Mouse (Mus musculus) liver, postnatal 0 days (tissue): ENCODE data around the gene Ermap. TPM values are rescaled to one million over a fixed set of nuclear protein-coding genes. Genes with fewer than 3 reads are reported as not detected.

Source experiments
- ATAC-seq: fragments of 200-750 bp; cut with Nextera tagmentation; 2 replicates; pipeline ENCODE4 v1.8.0; 2017; ENCODE audit warnings: mild to moderate bottlenecking, moderate library complexity
- DNase-seq: peaks from one replicate; pipeline ENCODE4 v3.0.0-alpha.2; 2016
- H3K27ac ChIP-seq: fragments of 300-500 bp; sonication (generic); 2 replicates; pipeline ENCODE4 v1.5.1; 2014; ENCODE audit warnings: antibody characterized with exemption, moderate library complexity, mild to moderate bottlenecking, low read depth
- H3K27me3 ChIP-seq: fragments of 300-500 bp; sonication (generic); 2 replicates; pipeline ENCODE4 v1.6.1; 2014; ENCODE audit warnings: low read length, control low read depth, mixed read lengths; ENCODE audit not compliant: insufficient read depth
- H3K36me3 ChIP-seq: fragments of 300-500 bp; sonication (generic); replicated peaks from 2 replicates; pipeline ENCODE4 v1.6.1; 2014; ENCODE audit warnings: mild to moderate bottlenecking, control low read depth, low read length, moderate library complexity, mixed read lengths; ENCODE audit not compliant: insufficient read depth
- H3K4me1 ChIP-seq: fragments of 300-500 bp; sonication (generic); 2 replicates; pipeline ENCODE4 v1.6.1; 2014; ENCODE audit warnings: antibody characterized with exemption, mild to moderate bottlenecking, control low read depth; ENCODE audit not compliant: insufficient read depth
- H3K4me2 ChIP-seq: fragments of 300-500 bp; sonication (generic); 2 replicates; pipeline ENCODE4 v1.6.1; 2014; ENCODE audit warnings: low read depth, mild to moderate bottlenecking, low read length, moderate library complexity, mixed read lengths
- H3K4me3 ChIP-seq: fragments of 300-500 bp; sonication (generic); 2 replicates; pipeline ENCODE4 v1.5.1; 2014; ENCODE audit warnings: low read depth, low read length
- H3K9ac ChIP-seq: fragments of 300-500 bp; sonication (generic); replicated peaks from 2 replicates; pipeline ENCODE4 v1.6.1; 2014; ENCODE audit warnings: mild to moderate bottlenecking, moderate library complexity
- H3K9me3 ChIP-seq: fragments of 300-500 bp; sonication (generic); 2 replicates; pipeline ENCODE4 v1.6.1; 2016; ENCODE audit warnings: mild to moderate bottlenecking, control low read depth, low read length, mixed read lengths
- CTCF ChIP-seq: sonication (generic); IDR thresholded peaks from 2 replicates; pipeline ENCODE4 v1.5.1; 2016; ENCODE audit warnings: antibody characterized with exemption, low read depth
- EP300 ChIP-seq: IDR thresholded peaks from 2 replicates; pipeline ENCODE4 v1.6.1; 2016; ENCODE audit warnings: antibody characterized with exemption, low read depth, mild to moderate bottlenecking
- WGBS: fragments of 180-500 bp; shearing (Covaris S2); extraction: QIAGEN DNeasy Blood & Tissue Kit; methylation state at CpG from one replicate; pipeline ENCODE4 v1.1.7; 2014; ENCODE audit not compliant: insufficient replicate concordance; 5-methylcytosine and 5-hydroxymethylcytosine counted together
- polyA plus RNA-seq: library from polyadenylated mRNA; unstranded; fragments of >200 nt; fragmentation: Nextera tagmentation; extraction: Ambion mirVana; gene quantifications from 2 replicates; pipeline ENCODE4 v1.2.1, GENCODE M21; 2015

Gene Ermap
- polyA plus RNA-seq, 1 experiment from 2014 or later, result 144 TPM

DNA sequence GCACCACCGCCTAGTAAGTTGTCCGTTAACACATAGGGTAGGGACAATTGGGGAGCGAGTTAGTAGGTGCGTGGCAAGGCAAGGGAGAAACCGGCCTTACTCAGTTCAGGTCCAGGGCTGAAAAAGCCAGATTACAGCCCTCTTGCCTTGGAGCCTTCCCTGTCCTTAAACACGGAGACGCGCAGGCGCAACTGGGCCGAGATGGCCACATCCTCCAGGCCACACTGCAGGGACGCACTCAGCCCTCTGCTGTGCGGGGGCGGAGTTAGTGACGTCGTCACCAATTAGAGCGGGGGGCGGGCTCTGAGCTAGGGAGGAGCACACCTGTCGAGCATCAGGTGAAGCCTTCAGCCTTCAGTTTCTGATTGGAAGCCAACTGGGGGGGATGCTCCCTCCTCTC is 51.6 kb downstream of the Ermap start:
- no peaks in the 10 kb centered on the region for H3K27me3 ChIP-seq
- ATAC-seq (peak; percentile 82), DNase-seq (peak; percentile 77)
- TF ChIP-seq EP300 (no peak), CTCF (no peak)
- no peak overlapping the region for H3K9ac ChIP-seq
- H3K4me3 ChIP-seq, result no peak overlapping the region
- H3K9me3 ChIP-seq, result no peaks in the 10 kb centered on the region
- H3K27ac ChIP-seq, result no peak overlapping the region
- no peak overlapping the region for H3K4me2 ChIP-seq
- no peaks in the 10 kb centered on the region for H3K4me1 ChIP-seq
- peaks cover 48% of the 10 kb centered on the region for H3K36me3 ChIP-seq
- WGBS, result 67% methylated on average over 18 of the region's 18 CpGs

DNA sequence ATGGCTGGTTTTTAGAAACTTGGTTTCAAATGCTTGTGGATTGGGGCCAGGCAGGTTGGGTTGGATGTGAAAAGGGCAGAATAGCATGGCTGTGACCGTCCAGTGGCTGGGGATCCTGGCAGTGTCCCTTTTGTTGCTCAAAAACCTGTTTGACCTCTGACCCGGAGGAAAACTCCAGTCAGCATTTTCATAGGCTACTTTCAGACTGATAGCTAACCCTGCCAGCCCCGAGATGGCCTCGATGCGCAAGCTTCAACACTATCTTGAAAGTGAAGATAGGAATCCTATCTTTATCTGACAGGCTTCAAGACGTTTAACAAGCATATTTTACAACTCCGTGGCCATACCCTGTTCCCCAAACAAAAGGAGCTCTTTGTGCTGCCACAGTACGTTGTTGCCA is 52.5 kb downstream of the Ermap start:
- no peaks in the 10 kb centered on the region for H3K27me3 ChIP-seq
- H3K4me1 ChIP-seq, result no peaks in the 10 kb centered on the region
- no peak overlapping the region for H3K4me3 ChIP-seq
- TF ChIP-seq EP300 (no peak), CTCF (no peak)
- ATAC-seq (no peak), DNase-seq (no peak)
- H3K36me3 ChIP-seq, result peaks cover 56% of the 10 kb centered on the region
- H3K9me3 ChIP-seq, result no peaks in the 10 kb centered on the region
- no peak overlapping the region for H3K4me2 ChIP-seq
- 54% methylated on average over 8 of the region's 8 CpGs for WGBS
- no peak overlapping the region for H3K27ac ChIP-seq
- no peak overlapping the region for H3K9ac ChIP-seq

DNA sequence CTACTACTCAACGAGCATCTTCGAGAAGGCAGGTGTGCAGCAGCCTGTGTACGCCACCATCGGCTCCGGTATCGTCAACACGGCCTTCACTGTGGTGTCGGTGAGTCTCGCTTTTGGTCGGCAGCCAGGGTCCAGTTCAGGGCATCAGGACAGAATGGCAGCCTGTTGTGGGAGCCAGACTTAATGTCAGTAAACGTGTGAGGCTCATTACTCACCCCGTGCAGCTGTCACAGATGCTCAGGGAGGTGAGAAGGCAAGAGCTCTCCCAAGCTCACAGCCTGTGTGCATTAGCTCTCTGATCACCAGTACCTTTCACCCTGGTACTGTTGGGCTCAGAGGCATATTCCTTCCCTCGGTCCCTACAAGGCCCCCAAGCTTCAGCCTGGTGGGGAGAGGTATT is 56.0 kb downstream of the Ermap start:
- Histone ChIP-seq H3K27ac (no peak overlapping the region), H3K4me3 (no peak overlapping the region), H3K4me1 (peaks cover 2% of the 10 kb centered on the region; the same call in 1 of the 2 replicates), H3K4me2 (no peak overlapping the region), H3K9me3 (no peaks in the 10 kb centered on the region), H3K9ac (no peak overlapping the region), H3K27me3 (no peaks in the 10 kb centered on the region), H3K36me3 (peaks cover 89% of the 10 kb centered on the region)
- WGBS, result 92% methylated on average over 13 of the region's 13 CpGs
- TF ChIP-seq EP300 (no peak), CTCF (no peak)
- DNase-seq (no peak), ATAC-seq (no peak)

DNA sequence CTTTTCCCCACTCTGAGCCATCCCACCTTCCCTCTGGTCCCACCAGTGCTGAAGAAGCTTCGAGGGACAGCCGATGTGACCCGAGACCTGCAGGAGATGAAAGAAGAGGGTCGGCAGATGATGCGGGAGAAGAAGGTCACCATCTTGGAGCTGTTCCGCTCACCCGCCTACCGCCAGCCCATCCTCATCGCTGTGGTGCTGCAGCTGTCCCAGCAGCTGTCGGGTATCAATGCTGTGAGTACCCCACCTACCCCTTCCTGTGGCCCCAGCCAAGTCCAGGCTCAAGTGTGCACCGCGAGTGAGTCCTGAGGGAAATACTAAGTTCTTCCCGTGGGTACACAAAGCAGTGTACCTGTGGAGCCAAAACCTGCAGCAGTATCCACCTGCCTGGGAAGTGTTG is 56.5 kb downstream of the Ermap start:
- Histone ChIP-seq H3K4me1 (peaks cover 5% of the 10 kb centered on the region), H3K4me3 (no peak overlapping the region), H3K4me2 (no peak overlapping the region), H3K36me3 (peaks cover 89% of the 10 kb centered on the region), H3K27me3 (no peaks in the 10 kb centered on the region), H3K27ac (no peak overlapping the region), H3K9ac (no peak overlapping the region), H3K9me3 (no peaks in the 10 kb centered on the region)
- TF ChIP-seq EP300 (no peak), CTCF (no peak)
- DNase-seq, result no peak
- ATAC-seq, result no peak
- 94% methylated on average over 13 of the region's 13 CpGs for WGBS

DNA sequence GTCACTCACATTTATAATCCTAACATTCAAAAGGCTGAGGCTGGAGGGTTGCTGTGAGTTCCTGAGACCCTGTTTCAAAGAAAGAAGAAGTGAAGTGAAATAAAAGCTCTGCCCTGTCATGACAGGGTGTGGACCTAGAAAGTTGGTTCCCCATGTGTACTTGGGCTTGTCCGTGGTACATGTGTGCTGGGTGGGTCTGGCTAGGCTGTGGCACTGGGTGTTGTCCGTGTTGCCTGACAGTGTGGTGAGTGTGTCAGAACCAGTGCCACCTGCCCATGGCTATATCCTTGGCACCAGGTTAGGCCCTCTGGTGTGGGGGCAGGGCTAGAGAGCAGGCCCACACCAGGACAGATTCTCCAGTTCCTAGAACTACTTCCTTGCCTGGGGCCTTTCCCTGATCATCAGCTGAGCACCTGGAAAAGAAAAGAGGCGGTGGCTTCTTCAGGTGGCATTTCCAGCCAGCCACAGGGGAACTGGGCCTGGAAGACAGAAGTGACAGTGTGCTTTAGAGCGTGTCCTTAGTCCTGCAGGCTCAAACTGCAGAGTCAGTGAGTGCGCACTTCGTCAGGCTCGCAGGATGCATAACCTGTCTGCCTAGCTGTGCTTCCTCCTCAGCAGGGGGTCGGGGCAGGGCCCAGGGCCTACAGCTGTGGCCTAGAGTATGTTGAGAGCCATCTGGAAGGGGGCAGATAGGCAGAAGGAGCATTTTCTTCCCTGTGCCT is 58.5 kb downstream of the Ermap start:
- no peaks in the 10 kb centered on the region for H3K9me3 ChIP-seq
- no peak overlapping the region for H3K9ac ChIP-seq
- no peaks in the 10 kb centered on the region for H3K27me3 ChIP-seq
- H3K27ac ChIP-seq, result no peak overlapping the region
- H3K4me3 ChIP-seq, result no peak overlapping the region
- no peak for DNase-seq
- TF ChIP-seq EP300 (no peak), CTCF (no peak)
- H3K4me1 ChIP-seq, result peaks cover 21% of the 10 kb centered on the region
- ATAC-seq, result 0 out of 2 replicates have a peak, but pooled peaks have one; percentile 5
- H3K4me2 ChIP-seq, result no peak overlapping the region
- H3K36me3 ChIP-seq, result peaks cover 78% of the 10 kb centered on the region
- 81% methylated on average over 8 of the region's 8 CpGs for WGBS

DNA sequence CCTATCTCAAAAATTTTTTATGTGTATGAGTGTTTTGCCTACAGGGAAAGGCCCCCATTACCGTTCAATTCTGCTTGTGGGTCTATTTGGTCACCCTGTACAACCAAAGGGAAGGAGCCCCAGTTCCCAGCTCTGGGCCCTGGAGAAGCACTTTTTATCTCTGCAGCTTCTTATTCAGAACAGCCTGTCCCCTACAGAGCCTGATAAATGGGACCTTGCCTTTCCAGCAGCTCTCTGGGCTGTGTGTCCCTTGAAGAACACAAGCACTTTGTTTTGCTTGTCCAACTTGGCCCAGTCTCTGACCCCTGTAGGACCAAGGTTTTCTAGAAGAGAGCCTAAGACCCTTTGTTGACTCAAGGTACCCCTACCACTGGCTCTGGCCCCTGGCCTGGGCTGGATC is 60.7 kb downstream of the Ermap start:
- H3K27ac ChIP-seq, result no peak overlapping the region
- no peak overlapping the region for H3K4me2 ChIP-seq
- DNase-seq (no peak), ATAC-seq (no peak)
- no peak overlapping the region for H3K9ac ChIP-seq
- no peaks in the 10 kb centered on the region for H3K27me3 ChIP-seq
- TF ChIP-seq CTCF, result no peak
- TF ChIP-seq EP300, result no peak
- H3K9me3 ChIP-seq, result no peaks in the 10 kb centered on the region
- no peak overlapping the region for H3K4me3 ChIP-seq
- 70% methylated on average over 1 of the region's 1 CpGs for WGBS
- H3K4me1 ChIP-seq, result peaks cover 44% of the 10 kb centered on the region
- H3K36me3 ChIP-seq, result peaks cover 74% of the 10 kb centered on the region

DNA sequence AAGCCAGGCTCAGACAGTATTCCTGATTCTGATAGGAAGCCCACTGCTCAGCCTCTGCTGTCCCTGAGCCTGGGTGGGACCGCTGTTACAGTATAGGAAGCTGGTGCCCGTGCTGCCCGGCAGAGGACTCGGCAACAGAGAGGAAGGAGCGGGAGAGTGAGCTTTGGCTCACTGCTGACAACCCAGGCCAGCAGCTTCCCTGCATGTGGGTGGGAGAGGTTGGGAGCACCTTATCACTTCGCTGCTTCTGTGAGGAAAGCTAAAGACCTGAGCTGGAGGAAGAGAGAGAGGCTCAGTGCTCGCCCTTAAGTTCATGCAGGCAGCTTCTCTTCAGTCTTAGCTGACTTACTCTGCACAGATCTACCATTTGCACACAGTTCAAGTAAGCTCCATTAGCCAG is 61.3 kb downstream of the Ermap start:
- ATAC-seq, result no peak
- Histone ChIP-seq H3K27me3 (no peaks in the 10 kb centered on the region), H3K4me3 (no peak overlapping the region), H3K9me3 (no peaks in the 10 kb centered on the region), H3K36me3 (peaks cover 74% of the 10 kb centered on the region), H3K4me2 (no peak overlapping the region), H3K27ac (no peak overlapping the region), H3K9ac (no peak overlapping the region), H3K4me1 (peaks cover 49% of the 10 kb centered on the region)
- TF ChIP-seq CTCF (no peak), EP300 (no peak)
- 55% methylated on average over 7 of the region's 7 CpGs for WGBS
- no peak for DNase-seq
